27 mouse cellular contexts compared by ENCODE assay signal in genomic region chr14:122246919-122247859, GRCm38 (mm10).
DNase-seq lines count a peak whose midpoint lies in the region; ATAC-seq and TF ChIP-seq lines count a peak whose summit lies in the region.
"Had no signal": no experiment of that assay in that cellular context is flagged by ENCODE, and none has a peak within 500 bp of the region (broad histone marks: within the 10 kb centered on the region; RNA-seq: fewer than 3 reads in every experiment).

No protein-coding gene starts in this region.

- no peaks in the 10 kb centered on the region; the same call in 1 of the 2 replicates for H3K4me1 ChIP-seq in forebrain, embryonic 12.5 days
- no peaks in the 10 kb centered on the region for H3K4me1 ChIP-seq in forebrain, embryonic 11.5 days (replicated peaks; ENCODE audit: control insufficient read depth, insufficient read depth, low read length)
- no peaks in the 10 kb centered on the region for H3K4me1 ChIP-seq in MEL (ENCODE audit: control insufficient read depth in 1 of 2, insufficient read depth in 2 of 2, low read length in 2 of 2)
- peaks cover 13% of the 10 kb centered on the region for H3K4me1 ChIP-seq in forebrain, embryonic 16.5 days (replicated peaks; ENCODE audit: control insufficient read depth, insufficient read depth, low read length)
- H3K4me1 ChIP-seq in limb, embryonic 11.5 days (ENCODE audit: control insufficient read depth, insufficient read depth, low read length): 0 out of 2 replicates have a peak, but pooled peaks cover 4% of the 10 kb centered on the region
- H3K4me1 ChIP-seq in midbrain, postnatal 0 days (ENCODE audit: insufficient read depth, low read length): no peaks in the 10 kb centered on the region
- H3K4me1 ChIP-seq: embryonic facial prominence, embryonic 15.5 days; heart, embryonic 12.5 days; hindbrain, embryonic 15.5 days; liver, embryonic 13.5 days; midbrain, embryonic 13.5 days had no signal

- H3K9me3 ChIP-seq in forebrain, embryonic 12.5 days: no peaks in the 10 kb centered on the region
- H3K9me3 ChIP-seq in forebrain, embryonic 11.5 days (ENCODE audit: control insufficient read depth, low read length): no peaks in the 10 kb centered on the region
- H3K9me3 ChIP-seq in MEL (replicated peaks; ENCODE audit: insufficient read depth, low read length): no peaks in the 10 kb centered on the region
- 0 out of 2 replicates have a peak, but pooled peaks cover 2% of the 10 kb centered on the region for H3K9me3 ChIP-seq in forebrain, embryonic 16.5 days (ENCODE audit: control insufficient read depth, low read length)
- H3K9me3 ChIP-seq in limb, embryonic 11.5 days (ENCODE audit: control insufficient read depth, low read length): no peaks in the 10 kb centered on the region
- no peaks in the 10 kb centered on the region for H3K9me3 ChIP-seq in midbrain, postnatal 0 days (ENCODE audit: low read length)
- H3K9me3 ChIP-seq: embryonic facial prominence, embryonic 15.5 days; G1E; hindbrain, embryonic 15.5 days; limb, embryonic 15.5 days; liver, embryonic 13.5 days; midbrain, embryonic 13.5 days had no signal

- H3K36me3 ChIP-seq in forebrain, embryonic 12.5 days (replicated peaks): no peaks in the 10 kb centered on the region
- no peaks in the 10 kb centered on the region for H3K36me3 ChIP-seq in forebrain, embryonic 11.5 days (ENCODE audit: control insufficient read depth, insufficient read depth, low read length)
- H3K36me3 ChIP-seq in MEL (ENCODE audit: control insufficient read depth in 1 of 2, insufficient read depth in 2 of 2, low read length in 2 of 2): no peaks in the 10 kb centered on the region
- H3K36me3 ChIP-seq in forebrain, embryonic 16.5 days (ENCODE audit: control insufficient read depth, insufficient read depth): no peaks in the 10 kb centered on the region
- H3K36me3 ChIP-seq in limb, embryonic 11.5 days (ENCODE audit: control insufficient read depth, insufficient read depth, low read length): no peaks in the 10 kb centered on the region
- no peaks in the 10 kb centered on the region for H3K36me3 ChIP-seq in midbrain, postnatal 0 days (ENCODE audit: insufficient read depth, low read length)
- H3K36me3 ChIP-seq: embryonic facial prominence, embryonic 15.5 days; heart, embryonic 12.5 days; hindbrain, embryonic 15.5 days; limb, embryonic 15.5 days; liver, embryonic 13.5 days; midbrain, embryonic 13.5 days had no signal

- H3K27me3 ChIP-seq in forebrain, embryonic 12.5 days: peaks cover 15% of the 10 kb centered on the region
- no peaks in the 10 kb centered on the region for H3K27me3 ChIP-seq in forebrain, embryonic 11.5 days (ENCODE audit: control insufficient read depth, insufficient read depth, low read length)
- no peaks in the 10 kb centered on the region for H3K27me3 ChIP-seq in MEL (ENCODE audit: control insufficient read depth in 1 of 2, insufficient read depth in 2 of 2, low read length in 2 of 2)
- peaks cover 14% of the 10 kb centered on the region for H3K27me3 ChIP-seq in forebrain, embryonic 16.5 days (replicated peaks; ENCODE audit: control insufficient read depth, insufficient read depth, low read length)
- H3K27me3 ChIP-seq in limb, embryonic 11.5 days (ENCODE audit: control insufficient read depth, insufficient read depth, low read length): no peaks in the 10 kb centered on the region
- no peaks in the 10 kb centered on the region for H3K27me3 ChIP-seq in midbrain, postnatal 0 days (ENCODE audit: insufficient read depth, low read length)
- H3K27me3 ChIP-seq: embryonic facial prominence, embryonic 15.5 days; heart, embryonic 12.5 days; liver, embryonic 13.5 days; midbrain, embryonic 13.5 days had no signal

- TF ChIP-seq RAD21 in MEL (IDR thresholded peaks at IDR 0.05; ENCODE audit: low read depth, low read length): no peak

- TF ChIP-seq POLR2A in MEL (IDR thresholded peaks at IDR 0.05; ENCODE audit: control insufficient read depth in 1 of 2, insufficient read depth in 1 of 2, low read depth in 1 of 2, low read length in 2 of 2, poor library complexity in 1 of 2): no peak

- H3K27ac ChIP-seq in forebrain, embryonic 12.5 days: no peak overlapping the region
- H3K27ac ChIP-seq in forebrain, embryonic 11.5 days (ENCODE audit: low read depth, low read length): no peak overlapping the region
- no peak overlapping the region for H3K27ac ChIP-seq in MEL (ENCODE audit: control insufficient read depth, low read depth, low read length)
- H3K27ac ChIP-seq in forebrain, embryonic 16.5 days (ENCODE audit: low read length): peak overlapping the region; percentile 23; the same call in 1 of the 2 replicates
- no peak overlapping the region for H3K27ac ChIP-seq in limb, embryonic 11.5 days (replicated peaks; ENCODE audit: low read depth, low read length)
- no peak overlapping the region for H3K27ac ChIP-seq in midbrain, postnatal 0 days (ENCODE audit: low read depth, low read length)
- H3K27ac ChIP-seq: embryonic facial prominence, embryonic 15.5 days; gastrocnemius, adult 2 months; heart, adult 2 months; hindbrain, embryonic 15.5 days; limb, embryonic 15.5 days; liver, embryonic 13.5 days; macrophage; midbrain, embryonic 13.5 days had no signal

- no peak overlapping the region for H3K4me3 ChIP-seq in forebrain, embryonic 12.5 days (replicated peaks)
- H3K4me3 ChIP-seq in forebrain, embryonic 11.5 days (ENCODE audit: low read depth, low read length): no peak overlapping the region
- no peak overlapping the region for H3K4me3 ChIP-seq in MEL (ENCODE audit: control insufficient read depth in 1 of 2, insufficient read depth in 1 of 2, low read depth in 2 of 2, low read length in 2 of 2)
- no peak overlapping the region for H3K4me3 ChIP-seq in forebrain, embryonic 16.5 days (replicated peaks; ENCODE audit: low read length)
- H3K4me3 ChIP-seq in limb, embryonic 11.5 days (ENCODE audit: low read depth, low read length): no peak overlapping the region
- H3K4me3 ChIP-seq in midbrain, postnatal 0 days (ENCODE audit: low read depth, low read length): no peak overlapping the region
- H3K4me3 ChIP-seq: embryonic facial prominence, embryonic 15.5 days; gastrocnemius, adult 2 months; heart, adult 2 months; heart, embryonic 12.5 days; hindbrain, embryonic 15.5 days; limb, embryonic 15.5 days; liver, embryonic 13.5 days; midbrain, embryonic 13.5 days had no signal

- no peaks in the 10 kb centered on the region for H3K79me2 ChIP-seq in MEL (ENCODE audit: control insufficient read depth, insufficient read depth, low read length, poor library complexity)

- TF ChIP-seq CTCF in MEL (IDR thresholded peaks at IDR 0.05 in 2 of 3, conservative IDR thresholded peaks at IDR 0.05 in 1 of 3; ENCODE audit: control insufficient read depth in 1 of 3, insufficient read depth in 1 of 3, low read depth in 2 of 3, low read length in 3 of 3, poor library complexity in 1 of 3, severe bottlenecking in 1 of 3): no peak
- no peak for TF ChIP-seq CTCF in midbrain, postnatal 0 days (IDR thresholded peaks at IDR 0.05)

- no peak overlapping the region for H3K9ac ChIP-seq in forebrain, embryonic 12.5 days
- no peak overlapping the region for H3K9ac ChIP-seq in forebrain, embryonic 11.5 days (ENCODE audit: low read length)
- no peak overlapping the region for H3K9ac ChIP-seq in MEL (ENCODE audit: control insufficient read depth, low read depth, low read length, poor library complexity, severe bottlenecking)
- no peak overlapping the region for H3K9ac ChIP-seq in forebrain, embryonic 16.5 days (replicated peaks; ENCODE audit: low read depth, low read length)
- no peak overlapping the region for H3K9ac ChIP-seq in limb, embryonic 11.5 days (ENCODE audit: low read length)
- H3K9ac ChIP-seq in midbrain, postnatal 0 days (replicated peaks; ENCODE audit: low read length, poor library complexity, severe bottlenecking): no peak overlapping the region
- H3K9ac ChIP-seq: embryonic facial prominence, embryonic 15.5 days; heart, embryonic 12.5 days; hindbrain, embryonic 15.5 days; limb, embryonic 15.5 days; liver, embryonic 13.5 days; midbrain, embryonic 13.5 days had no signal

- ATAC-seq in forebrain, embryonic 12.5 days (ENCODE audit: low FRiP score): peak; percentile 47; the same call in 1 of the 2 replicates
- ATAC-seq in forebrain, embryonic 11.5 days (replicated peaks; ENCODE audit: low FRiP score): no peak
- ATAC-seq in forebrain, embryonic 16.5 days: peak; percentile 82
- peak; percentile 53; the same call in 1 of the 2 replicates for ATAC-seq in limb, embryonic 11.5 days (ENCODE audit: insufficient number of reproducible peaks, low FRiP score, low TSS enrichment, low read depth)
- ATAC-seq in midbrain, postnatal 0 days (ENCODE audit: low FRiP score): no peak
- ATAC-seq: lung, postnatal 0 days; midbrain, embryonic 13.5 days had no signal

- no peak for TF ChIP-seq EP300 in MEL (IDR thresholded peaks at IDR 0.05; ENCODE audit: low read depth in 1 of 2, low read length in 2 of 2)

- DNase-seq in forebrain, embryonic 11.5 days (ENCODE audit: low spot score): no peak
- DNase-seq in MEL (ENCODE audit: low read depth, low spot score) (peak; percentile 11), MN1 (ENCODE audit: low spot score) (no peak)
- DNase-seq in limb, embryonic 11.5 days (ENCODE audit: low spot score): no peak
- DNase-seq in adrenal gland, adult 18-20 months (ENCODE audit: low spot score in 2 of 2): no peak
- no peak for DNase-seq in midbrain, postnatal 0 days (ENCODE audit: low spot score)
- DNase-seq: adrenal gland, adult 2 months; cerebellum, adult 9-11 months; gastrocnemius, adult 2 months; heart, adult 2 months; kidney, adult 18-20 months; kidney, postnatal 36 days; liver, embryonic 13.5 days; lung, adult 18-20 months; right cerebral cortex, adult 18-20 months; spleen, adult 18-20 months; thymus, postnatal 14 days had no signal

- H3K4me2 ChIP-seq in forebrain, embryonic 12.5 days: no peak overlapping the region
- H3K4me2 ChIP-seq in forebrain, embryonic 11.5 days (ENCODE audit: low read depth, low read length, severe bottlenecking): no peak overlapping the region
- H3K4me2 ChIP-seq in forebrain, embryonic 16.5 days (ENCODE audit: low read length): peak overlapping the region; percentile 13; the same call in 1 of the 2 replicates
- H3K4me2 ChIP-seq in limb, embryonic 11.5 days (ENCODE audit: low read depth, severe bottlenecking): no peak overlapping the region
- no peak overlapping the region for H3K4me2 ChIP-seq in midbrain, postnatal 0 days (ENCODE audit: low read depth, low read length, poor library complexity, severe bottlenecking)
- H3K4me2 ChIP-seq: embryonic facial prominence, embryonic 15.5 days; heart, embryonic 12.5 days; hindbrain, embryonic 15.5 days; limb, embryonic 15.5 days; liver, embryonic 13.5 days; midbrain, embryonic 13.5 days had no signal

- 87% methylated on average over 18 of the region's 18 CpGs for WGBS in forebrain, embryonic 12.5 days
- WGBS in forebrain, embryonic 11.5 days: 90% methylated on average over 18 of the region's 18 CpGs
- 37% methylated on average over 18 of the region's 18 CpGs for WGBS in forebrain, embryonic 16.5 days
- 43% methylated on average over 18 of the region's 18 CpGs for WGBS in limb, embryonic 11.5 days
- 84% methylated on average over 18 of the region's 18 CpGs for WGBS in midbrain, postnatal 0 days

TF ChIP-seq in MEL, 35 proteins besides CTCF, POLR2A, EP300 and RAD21 (continues in another document):
- TF ChIP-seq CHD1 (IDR thresholded peaks at IDR 0.05; ENCODE audit: low read depth, low read length): no peak
- no peak for TF ChIP-seq ZKSCAN1 (IDR thresholded peaks at IDR 0.05; ENCODE audit: low read depth, low read length)
- TF ChIP-seq TAL1 (IDR thresholded peaks at IDR 0.05; ENCODE audit: low read length): no peak
- no peak for TF ChIP-seq GATA1 (IDR thresholded peaks at IDR 0.05; ENCODE audit: low read depth, low read length)

Comparison
In these comparisons a context has a peak if more than half of its experiments do, and no peak if none do; other contexts are left out.
1. ATAC-seq: peak in forebrain, embryonic 12.5 days (single experiment), forebrain, embryonic 16.5 days (single experiment) and limb, embryonic 11.5 days (single experiment); none in forebrain, embryonic 11.5 days (single experiment) and midbrain, postnatal 0 days (single experiment).